Mouse (Mus musculus): ENCODE results near the gene Zfp292.

- peak; percentile 82 for TF ChIP-seq CTCF (IDR thresholded peaks at IDR 0.05; ENCODE audit: control insufficient read depth, insufficient read depth, low read length)
- peak; percentile 78; the same call in 1 of the 2 replicates for TF ChIP-seq POLR2A (IDR thresholded peaks at IDR 0.05; ENCODE audit: borderline replicate concordance, control insufficient read depth, low read depth, low read length)
These were observed 104.9 kb downstream of the Zfp292 start, which contains the start of gene Smim8 for GRCm38 (mm10) chr4:34777677-34778527.
